Mouse (Mus musculus) ES-E14 (cell line): ENCODE measurements at regions not wholly inside any gene's neighbourhood (a gene's known extent, or its start where the extent isn't known, plus 50 kb on each side); places are given as distances from the start of the nearest gene placed in this dataset.
A peak's percentile ranks its signal among the peaks of the same experiment; 100 is the strongest.

Experiments
- DNase-seq: peaks from one replicate; pipeline ENCODE4 v3.0.0-alpha.2; 2013; ENCODE audit warnings: low read depth, low spot score
- H3K27ac ChIP-seq: 2 replicates; pipeline ENCODE4 v1.5.1; 2012; ENCODE audit warnings: low read depth, mild to moderate bottlenecking, low read length, moderate library complexity, mixed read lengths; ENCODE audit not compliant: poor library complexity, insufficient read depth, severe bottlenecking
- H3K36me3 ChIP-seq: 2 replicates; pipeline ENCODE4 v1.6.1; 2012; ENCODE audit warnings: mild to moderate bottlenecking, low read length, moderate library complexity, mixed read lengths; ENCODE audit not compliant: control insufficient read depth, poor library complexity, insufficient read depth, severe bottlenecking
- H3K4me1 ChIP-seq, 2 experiments: fragments of 150-350 bp in 1 of 2; sonication (generic) in 1 of 2; 2 replicates each; pipeline ENCODE4 v1.6.1; 2012; ENCODE audit warnings: low read length in 2 of 2, mild to moderate bottlenecking in 1 of 2, mixed read lengths in 1 of 2; ENCODE audit not compliant: control insufficient read depth in 2 of 2, insufficient read depth in 2 of 2, poor library complexity in 1 of 2
- H3K4me3 ChIP-seq, 2 experiments: fragments of 150-350 bp in 1 of 2; sonication (generic) in 1 of 2; 2 replicates each; pipeline ENCODE4 v1.5.1; 2012; ENCODE audit warnings: low read length in 2 of 2, low read depth in 1 of 2, mild to moderate bottlenecking in 1 of 2, mixed read lengths in 1 of 2; ENCODE audit not compliant: insufficient read depth in 1 of 2, poor library complexity in 1 of 2, severe bottlenecking in 1 of 2
- H3K9ac ChIP-seq: 2 replicates; pipeline ENCODE4 v1.6.1; 2012; ENCODE audit warnings: low read depth, mild to moderate bottlenecking, low read length, mixed read lengths; ENCODE audit not compliant: poor library complexity, insufficient read depth, severe bottlenecking
- H3K9me3 ChIP-seq: fragments of 150-350 bp; sonication (generic); 2 replicates; pipeline ENCODE4 v1.6.1; 2012; ENCODE audit warnings: low read depth, mild to moderate bottlenecking, low read length; ENCODE audit not compliant: control insufficient read depth, insufficient read depth
- CHD2 ChIP-seq: IDR thresholded peaks from 2 replicates; pipeline ENCODE4 v1.6.1; 2014; ENCODE audit warnings: mild to moderate bottlenecking, low read depth, low read length, inconsistent platforms
- HCFC1 ChIP-seq: IDR thresholded peaks from 2 replicates; pipeline ENCODE4 v1.6.1; 2012; ENCODE audit warnings: low read length, inconsistent platforms, borderline replicate concordance; ENCODE audit not compliant: insufficient read depth
- MAFK ChIP-seq: IDR thresholded peaks from 2 replicates; pipeline ENCODE4 v1.6.1; 2014; ENCODE audit warnings: mild to moderate bottlenecking, low read depth, low read length, inconsistent platforms; ENCODE audit not compliant: insufficient read depth
- ZC3H11A ChIP-seq: IDR thresholded peaks from 2 replicates; pipeline ENCODE4 v1.6.1; 2012; ENCODE audit warnings: low read depth, mild to moderate bottlenecking, inconsistent platforms, low read length, borderline replicate concordance
- ZNF384 ChIP-seq: IDR thresholded peaks from 2 replicates; pipeline ENCODE4 v1.6.1; 2012; ENCODE audit warnings: low read depth, low read length, inconsistent platforms
- in situ Hi-C, 2 experiments: fragments of 600-800 bp; cut with MboI; formaldehyde crosslinking; loops; one replicate each; pipeline ENCODE4 v1.15.1; 2025; ENCODE audit warnings: low sequenced_read_pairs in 2 of 2, inconsistent platforms in 1 of 2; ENCODE audit not compliant: unreplicated experiment in 2 of 2

- H3K36me3 ChIP-seq = no peaks in the 10 kb centered on the region
- H3K9ac ChIP-seq = no peak overlapping the region
- no peak for DNase-seq
- in situ Hi-C loops = no loop called here
- H3K27ac ChIP-seq = no peak overlapping the region
- H3K4me1 ChIP-seq = peaks cover 3 to 6% of the 10 kb centered on the region in 2 experiments; a peak in 2 of 4 replicates
- H3K4me3 ChIP-seq = no peak overlapping the region
- H3K9me3 ChIP-seq = no peaks in the 10 kb centered on the region
- TF ChIP-seq ZNF384 = no peak
- no peak for TF ChIP-seq ZC3H11A
- no peak for TF ChIP-seq MAFK
- TF ChIP-seq HCFC1 = no peak
- no peak for TF ChIP-seq CHD2
Observed at GRCm38 (mm10) chr3:35079887-35080286, 429.7 kb downstream of the Sox2 start.

- no peak overlapping the region for H3K27ac ChIP-seq
- DNase-seq = peak; percentile 29
- in situ Hi-C loops = no loop called here
Observed at GRCm38 (mm10) chr3:35084091-35084867, 434.1 kb downstream of the Sox2 start.

DNA sequence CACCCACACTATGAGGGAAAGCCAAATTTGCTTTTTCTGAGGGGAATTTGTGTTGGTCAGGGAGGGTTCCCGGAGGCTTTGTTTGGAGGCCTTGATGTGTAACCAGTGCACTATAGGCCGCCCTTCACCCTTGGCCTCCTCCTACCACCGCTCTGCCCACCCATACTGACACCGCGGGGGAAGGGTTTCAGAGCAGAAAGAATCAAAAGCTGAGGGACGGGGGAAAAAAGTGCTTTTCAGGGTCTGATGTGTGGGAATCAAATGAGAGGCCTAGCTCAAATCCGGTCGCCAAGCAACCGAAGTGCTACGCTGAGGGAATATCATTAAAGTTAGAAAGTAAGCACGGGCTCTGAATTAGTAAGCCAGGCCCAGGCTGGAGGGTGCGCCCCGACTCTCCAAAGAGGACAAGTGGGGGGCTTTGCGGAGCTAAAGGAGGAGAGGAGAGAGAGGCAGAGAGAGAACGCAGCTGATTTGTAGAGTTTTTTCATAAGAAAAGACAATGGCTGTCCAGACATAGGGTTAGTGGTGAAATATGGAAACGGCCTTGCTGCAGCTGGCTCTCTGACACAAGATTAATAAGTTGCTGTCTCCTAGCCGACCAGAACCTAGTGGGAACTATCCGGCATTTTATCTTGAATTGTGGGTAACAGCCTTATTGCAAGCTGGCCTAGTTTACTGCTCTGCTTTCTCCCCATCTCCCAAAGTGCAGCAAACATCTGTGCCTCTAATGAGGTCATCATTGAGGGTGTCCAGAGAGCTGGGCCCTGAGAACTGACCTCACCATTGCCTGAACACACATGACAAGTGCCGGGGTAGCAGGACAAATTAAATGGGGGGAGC is 438.3 kb downstream of the Sox2 start:
- H3K27ac ChIP-seq = no peak overlapping the region
- no peak for DNase-seq
- H3K9me3 ChIP-seq = no peaks in the 10 kb centered on the region

More at GRCm38 (mm10) chr3:35084091-35084867, 434.1 kb downstream of the Sox2 start:
- Histone ChIP-seq H3K9ac (no peak overlapping the region), H3K9me3 (no peaks in the 10 kb centered on the region), H3K4me1 (peaks cover 4 to 7% of the 10 kb centered on the region in 2 experiments; a peak in 2 of 4 replicates), H3K36me3 (no peaks in the 10 kb centered on the region), H3K4me3 (no peak overlapping the region)
- TF ChIP-seq MAFK = no peak
- no peak for TF ChIP-seq CHD2
- TF ChIP-seq ZC3H11A = no peak
- TF ChIP-seq HCFC1 = no peak
- TF ChIP-seq ZNF384 = no peak

GRCm38 (mm10) chr3:35090496-35091133 is 440.4 kb downstream of the Sox2 start:
- H3K4me1 ChIP-seq = peaks cover 1 to 2% of the 10 kb centered on the region in 2 experiments; a peak in 1 of 4 replicates
- no peaks in the 10 kb centered on the region for H3K9me3 ChIP-seq
- H3K9ac ChIP-seq = no peak overlapping the region
- no peak overlapping the region for H3K4me3 ChIP-seq
- H3K36me3 ChIP-seq = no peaks in the 10 kb centered on the region; the same call in 1 of the 2 replicates
- no peak for DNase-seq
- no peak for TF ChIP-seq ZC3H11A
- no peak overlapping the region for H3K27ac ChIP-seq
- in situ Hi-C loops = no loop called here

More for the DNA sequence above, 438.3 kb downstream of the Sox2 start:
- in situ Hi-C loops = no loop called here
- no peaks in the 10 kb centered on the region for H3K36me3 ChIP-seq
- H3K4me1 ChIP-seq = peaks cover 4 to 7% of the 10 kb centered on the region in 2 experiments; a peak in 2 of 4 replicates
- H3K4me3 ChIP-seq = no peak overlapping the region
- no peak overlapping the region for H3K9ac ChIP-seq
- TF ChIP-seq CHD2 (no peak), ZNF384 (no peak), HCFC1 (no peak), ZC3H11A (no peak), MAFK (no peak)
